In genomic region chr6:97506141-97506650, GRCm38 (mm10) we compare ENCODE assay signal across 8 mouse cellular contexts.
DNase-seq lines count a peak whose midpoint lies in the region; ATAC-seq and TF ChIP-seq lines count a peak whose summit lies in the region.

No protein-coding gene starts in this region.

- H3K79me2 ChIP-seq in heart, adult 2 months (replicated peaks; ENCODE audit: control insufficient read depth, insufficient read depth, low read length): no peaks in the 10 kb centered on the region

- intact Hi-C loops in heart, adult 2 months (cut with DNase I): loop anchor here (2.0 kb wide), 1 partner anchor 15 kb away; no protein-coding TSS in a partner anchor

- no peak overlapping the region for H3K9ac ChIP-seq in liver, embryonic 11.5 days (ENCODE audit: low read depth, low read length)
- H3K9ac ChIP-seq in heart, adult 2 months (ENCODE audit: low read depth, low read length): peak overlapping the region; percentile 30; the same call in 1 of the 2 replicates
- no peak overlapping the region for H3K9ac ChIP-seq in kidney, embryonic 14.5 days (ENCODE audit: low read depth, low read length)
- H3K9ac ChIP-seq in lung, embryonic 14.5 days: no peak overlapping the region

- H3K4me2 ChIP-seq in liver, embryonic 11.5 days: no peak overlapping the region
- H3K4me2 ChIP-seq in kidney, embryonic 14.5 days (replicated peaks; ENCODE audit: low read depth, low read length): peak overlapping the region; percentile 19; the same call in 1 of the 2 replicates
- H3K4me2 ChIP-seq in lung, embryonic 14.5 days: peak overlapping the region; percentile 44

- H3K4me1 ChIP-seq in liver, embryonic 11.5 days (replicated peaks; ENCODE audit: control insufficient read depth, insufficient read depth, low read length): no peaks in the 10 kb centered on the region
- H3K4me1 ChIP-seq in heart, adult 2 months (ENCODE audit: control insufficient read depth, insufficient read depth, low read length): peaks cover 10% of the 10 kb centered on the region
- H3K4me1 ChIP-seq in kidney, embryonic 14.5 days (ENCODE audit: control insufficient read depth, insufficient read depth, low read length): peaks cover 5% of the 10 kb centered on the region; the same call in 1 of the 2 replicates
- H3K4me1 ChIP-seq in lung, embryonic 14.5 days (ENCODE audit: insufficient read depth): peaks cover 4% of the 10 kb centered on the region; the same call in 1 of the 2 replicates

- no peak for TF ChIP-seq EP300 in heart, adult 2 months (IDR thresholded peaks at IDR 0.05; ENCODE audit: insufficient read depth, low read depth, low read length)

- 33% methylated on average over 15 of the region's 15 CpGs for WGBS in liver, embryonic 11.5 days
- 6% methylated on average over 15 of the region's 15 CpGs for WGBS in heart, adult 2 months
- WGBS in kidney, embryonic 14.5 days: 13% methylated on average over 15 of the region's 15 CpGs
- 12% methylated on average over 15 of the region's 15 CpGs for WGBS in lung, embryonic 14.5 days

- TF ChIP-seq CTCF in heart, adult 2 months (IDR thresholded peaks at IDR 0.05): no peak
- no peak for TF ChIP-seq CTCF in lung, embryonic 14.5 days (IDR thresholded peaks at IDR 0.05; ENCODE audit: low read depth)

- H3K9me3 ChIP-seq in liver, embryonic 11.5 days (ENCODE audit: control insufficient read depth, low read length): no peaks in the 10 kb centered on the region
- no peaks in the 10 kb centered on the region for H3K9me3 ChIP-seq in kidney, embryonic 14.5 days (ENCODE audit: control insufficient read depth, low read length)
- H3K9me3 ChIP-seq in lung, embryonic 14.5 days (ENCODE audit: low read depth, low read length): no peaks in the 10 kb centered on the region

- peak; percentile 42 for DNase-seq in liver
- no peak for DNase-seq in liver, embryonic 11.5 days (ENCODE audit: low spot score)
- DNase-seq in cerebellum, postnatal 14 days: peak; percentile 74 to 82
- DNase-seq in heart, adult 2 months: peak; percentile 78 to 86
- peak; percentile 96 for DNase-seq in lung, embryonic 14.5 days
- peak; percentile 50 for DNase-seq in right cerebral cortex, postnatal 4 days

- no peak overlapping the region for H3K27ac ChIP-seq in liver, embryonic 11.5 days (ENCODE audit: low read depth, low read length)
- H3K27ac ChIP-seq in heart, adult 2 months: peak overlapping the region; percentile 21; the same call in 1 of the 2 replicates
- H3K27ac ChIP-seq in kidney, embryonic 14.5 days (ENCODE audit: low read depth, low read length): no peak overlapping the region
- H3K27ac ChIP-seq in lung, embryonic 14.5 days (ENCODE audit: low read depth): no peak overlapping the region

- no peaks in the 10 kb centered on the region for H3K36me3 ChIP-seq in liver, embryonic 11.5 days (ENCODE audit: control insufficient read depth, insufficient read depth, low read length)
- no peaks in the 10 kb centered on the region for H3K36me3 ChIP-seq in heart, adult 2 months (ENCODE audit: control insufficient read depth, insufficient read depth, low read length)
- no peaks in the 10 kb centered on the region for H3K36me3 ChIP-seq in kidney, embryonic 14.5 days (ENCODE audit: control insufficient read depth, insufficient read depth, low read length)
- H3K36me3 ChIP-seq in lung, embryonic 14.5 days (ENCODE audit: insufficient read depth): no peaks in the 10 kb centered on the region

- no peak overlapping the region for H3K4me3 ChIP-seq in liver, embryonic 11.5 days (ENCODE audit: low read depth, low read length)
- H3K4me3 ChIP-seq in heart, adult 2 months: no peak overlapping the region; the same call in 1 of the 2 replicates
- no peak overlapping the region for H3K4me3 ChIP-seq in kidney, embryonic 14.5 days (ENCODE audit: low read length)
- H3K4me3 ChIP-seq in lung, embryonic 14.5 days (ENCODE audit: low read depth, low read length): no peak overlapping the region

- ATAC-seq in liver, embryonic 11.5 days (replicated peaks; ENCODE audit: low FRiP score): no peak
- ATAC-seq in kidney, embryonic 14.5 days (ENCODE audit: low FRiP score, low TSS enrichment): peak; percentile 79
- peak; percentile 93 for ATAC-seq in lung, embryonic 14.5 days (ENCODE audit: insufficient read depth)
- no peak for ATAC-seq in inflammation-experienced regulatory T-cells, adult 6 months

- no peak for TF ChIP-seq POLR2A in heart, adult 2 months (IDR thresholded peaks at IDR 0.05; ENCODE audit: insufficient read depth, low read depth, low read length)

- H3K27me3 ChIP-seq in liver, embryonic 11.5 days (replicated peaks; ENCODE audit: control insufficient read depth, insufficient read depth, low read length): no peaks in the 10 kb centered on the region
- no peaks in the 10 kb centered on the region for H3K27me3 ChIP-seq in heart, adult 2 months (ENCODE audit: control insufficient read depth, insufficient read depth, low read length)
- no peaks in the 10 kb centered on the region for H3K27me3 ChIP-seq in kidney, embryonic 14.5 days (ENCODE audit: control insufficient read depth, insufficient read depth, low read length)
- no peaks in the 10 kb centered on the region for H3K27me3 ChIP-seq in lung, embryonic 14.5 days (ENCODE audit: insufficient read depth, low read length)

Comparison
In these comparisons a context has a peak if more than half of its experiments do, and no peak if none do; other contexts are left out.
1. ATAC-seq: peak in kidney, embryonic 14.5 days (single experiment) and lung, embryonic 14.5 days (single experiment); none in liver, embryonic 11.5 days (single experiment) and inflammation-experienced regulatory T-cells, adult 6 months (single experiment).